Mouse (Mus musculus): Measurements from ENCODE around the gene Tmed4. TPM values are rescaled to one million over a fixed set of nuclear protein-coding genes. Genes with fewer than 3 reads are reported as not detected.
"Not testable (repeated sequence)": the region's sequence is repeated elsewhere in the genome, so short reads cannot be mapped to it uniquely, and the experiment has no call there.

Tmed4 gene
- polyA plus RNA-seq, 1 experiment from 2014 or later, result 90.6 TPM

- Histone ChIP-seq H3K4me3 (ENCODE audit: control insufficient read depth in 1 of 2, insufficient read depth in 1 of 2, low read depth in 1 of 2, low read length in 2 of 2) (peak overlapping the region; percentile 66 to 90), H3K9me3 (ENCODE audit: control insufficient read depth, low read length) (no peaks in the 10 kb centered on the region), H3K4me2 (ENCODE audit: low read length) (peak overlapping the region; percentile 96), H3K27me3 (ENCODE audit: control insufficient read depth, insufficient read depth, low read length) (no peaks in the 10 kb centered on the region), H3K9ac (ENCODE audit: low read length) (peak overlapping the region; percentile 95), H3K4me1 (ENCODE audit: control insufficient read depth in 2 of 2, insufficient read depth in 2 of 2, low read length in 2 of 2) (peaks cover 7 to 18% of the 10 kb centered on the region in 2 experiments), H3K36me3 (ENCODE audit: control insufficient read depth, insufficient read depth, low read length) (peaks cover 34% of the 10 kb centered on the region), H3K27ac (replicated peaks in 1 of 2; ENCODE audit: control insufficient read depth in 1 of 2, insufficient read depth in 1 of 2, low read depth in 2 of 2, low read length in 2 of 2) (no peak overlapping the region)
- ATAC-seq (ENCODE audit: insufficient number of reproducible peaks, insufficient read depth, low FRiP score, low read depth), result no peak
- 55% methylated on average over 11 of the region's 11 CpGs for WGBS
Measured at GRCm38 (mm10) chr11:6273607-6274006, 1.1 kb downstream of the Tmed4 start.

- peaks cover 67% of the 10 kb centered on the region for H3K36me3 ChIP-seq (ENCODE audit: control insufficient read depth, insufficient read depth, low read length)
- peak; percentile 90 for ATAC-seq (ENCODE audit: insufficient number of reproducible peaks, insufficient read depth, low FRiP score, low read depth)
- peak within 1 kb of the TSS; percentile 92 to 99 for H3K27ac ChIP-seq (replicated peaks in 1 of 2; ENCODE audit: control insufficient read depth in 1 of 2, insufficient read depth in 1 of 2, low read depth in 2 of 2, low read length in 2 of 2)
- H3K4me3 ChIP-seq (ENCODE audit: control insufficient read depth in 1 of 2, insufficient read depth in 1 of 2, low read depth in 1 of 2, low read length in 2 of 2), result peak within 1 kb of the TSS; percentile 91 to 92
- H3K9ac ChIP-seq (ENCODE audit: low read length), result peak within 1 kb of the TSS; percentile 93
- no peaks in the 10 kb centered on the region for H3K27me3 ChIP-seq (ENCODE audit: control insufficient read depth, insufficient read depth, low read length)
- peak within 1 kb of the TSS; percentile 94 for H3K4me2 ChIP-seq (ENCODE audit: low read length)
- H3K4me1 ChIP-seq (ENCODE audit: control insufficient read depth in 2 of 2, insufficient read depth in 2 of 2, low read length in 2 of 2), result peaks cover 4 to 9% of the 10 kb centered on the region in 2 experiments; a peak in 3 of 4 replicates
- 2% methylated on average over 50 of the region's 50 CpGs for WGBS
- H3K9me3 ChIP-seq (ENCODE audit: control insufficient read depth, low read length), result no peaks in the 10 kb centered on the region
Measured at GRCm38 (mm10) chr11:6267320-6268254, 7.1 kb downstream of the Tmed4 start, which contains the start of gene Ddx56. Ddx56 (minus strand) TSS chr11:6267772.

- Histone ChIP-seq H3K27ac (replicated peaks in 1 of 2; ENCODE audit: control insufficient read depth in 1 of 2, insufficient read depth in 1 of 2, low read depth in 2 of 2, low read length in 2 of 2) (no peak overlapping the region), H3K9me3 (ENCODE audit: control insufficient read depth, low read length) (no peaks in the 10 kb centered on the region), H3K36me3 (ENCODE audit: control insufficient read depth, insufficient read depth, low read length) (peaks cover 67% of the 10 kb centered on the region), H3K4me3 (ENCODE audit: control insufficient read depth in 1 of 2, insufficient read depth in 1 of 2, low read depth in 1 of 2, low read length in 2 of 2) (peak overlapping the region; percentile 91 to 92), H3K9ac (ENCODE audit: low read length) (peak overlapping the region; percentile 93), H3K27me3 (ENCODE audit: control insufficient read depth, insufficient read depth, low read length) (no peaks in the 10 kb centered on the region), H3K4me1 (ENCODE audit: control insufficient read depth in 2 of 2, insufficient read depth in 2 of 2, low read length in 2 of 2) (peaks cover 4 to 9% of the 10 kb centered on the region in 2 experiments; a peak in 3 of 4 replicates), H3K4me2 (ENCODE audit: low read length) (peak overlapping the region; percentile 94)
- WGBS, result 64% methylated on average over 9 of the region's 9 CpGs
- no peak for ATAC-seq (ENCODE audit: insufficient number of reproducible peaks, insufficient read depth, low FRiP score, low read depth)
Measured at GRCm38 (mm10) chr11:6266621-6267020, 8.0 kb downstream of the Tmed4 start.

- no peak overlapping the region for H3K4me3 ChIP-seq (ENCODE audit: control insufficient read depth in 1 of 2, insufficient read depth in 1 of 2, low read depth in 1 of 2, low read length in 2 of 2)
- no peak for ATAC-seq (ENCODE audit: insufficient number of reproducible peaks, insufficient read depth, low FRiP score, low read depth)
- H3K4me1 ChIP-seq (ENCODE audit: control insufficient read depth in 2 of 2, insufficient read depth in 2 of 2, low read length in 2 of 2), result peaks cover under 1 to 4% of the 10 kb centered on the region in 2 experiments; a peak in 3 of 4 replicates
- H3K4me2 ChIP-seq (ENCODE audit: low read length), result no peak overlapping the region
- H3K27ac ChIP-seq (replicated peaks in 1 of 2; ENCODE audit: control insufficient read depth in 1 of 2, insufficient read depth in 1 of 2, low read depth in 2 of 2, low read length in 2 of 2), result no peak overlapping the region
- H3K36me3 ChIP-seq (ENCODE audit: control insufficient read depth, insufficient read depth, low read length), result peaks cover 91% of the 10 kb centered on the region
- WGBS, result 73% methylated on average over 10 of the region's 10 CpGs
- no peak overlapping the region for H3K9ac ChIP-seq (ENCODE audit: low read length)
- no peaks in the 10 kb centered on the region for H3K27me3 ChIP-seq (ENCODE audit: control insufficient read depth, insufficient read depth, low read length)
- no peaks in the 10 kb centered on the region for H3K9me3 ChIP-seq (ENCODE audit: control insufficient read depth, low read length)
Measured at GRCm38 (mm10) chr11:6261434-6262082, 13.1 kb downstream of the Tmed4 start.

GRCm38 (mm10) chr11:6259413-6259812 is 15.3 kb downstream of the Tmed4 start:
- no peaks in the 10 kb centered on the region for H3K4me1 ChIP-seq (ENCODE audit: control insufficient read depth in 2 of 2, insufficient read depth in 2 of 2, low read length in 2 of 2)
- no peaks in the 10 kb centered on the region for H3K27me3 ChIP-seq (ENCODE audit: control insufficient read depth, insufficient read depth, low read length)
- no peak overlapping the region for H3K4me3 ChIP-seq (ENCODE audit: control insufficient read depth in 1 of 2, insufficient read depth in 1 of 2, low read depth in 1 of 2, low read length in 2 of 2)
- ATAC-seq (ENCODE audit: insufficient number of reproducible peaks, insufficient read depth, low FRiP score, low read depth), result no peak
- WGBS, result 89% methylated on average over 7 of the region's 7 CpGs
- H3K9ac ChIP-seq (ENCODE audit: low read length), result no peak overlapping the region
- H3K9me3 ChIP-seq (ENCODE audit: control insufficient read depth, low read length), result no peaks in the 10 kb centered on the region
- H3K27ac ChIP-seq (replicated peaks in 1 of 2; ENCODE audit: control insufficient read depth in 1 of 2, insufficient read depth in 1 of 2, low read depth in 2 of 2, low read length in 2 of 2), result no peak overlapping the region
- H3K4me2 ChIP-seq (ENCODE audit: low read length), result no peak overlapping the region
- H3K36me3 ChIP-seq (ENCODE audit: control insufficient read depth, insufficient read depth, low read length), result peaks cover 71% of the 10 kb centered on the region

GRCm38 (mm10) chr11:6256490-6257072 is 18.1 kb downstream of the Tmed4 start:
- Histone ChIP-seq H3K36me3 (ENCODE audit: control insufficient read depth, insufficient read depth, low read length) (peaks cover 43% of the 10 kb centered on the region), H3K27me3 (ENCODE audit: control insufficient read depth, insufficient read depth, low read length) (no peaks in the 10 kb centered on the region), H3K9ac (ENCODE audit: low read length) (no peak overlapping the region), H3K4me3 (ENCODE audit: control insufficient read depth in 1 of 2, insufficient read depth in 1 of 2, low read depth in 1 of 2, low read length in 2 of 2) (no peak overlapping the region), H3K27ac (replicated peaks in 1 of 2; ENCODE audit: control insufficient read depth in 1 of 2, insufficient read depth in 1 of 2, low read depth in 2 of 2, low read length in 2 of 2) (no peak overlapping the region), H3K4me1 (ENCODE audit: control insufficient read depth in 2 of 2, insufficient read depth in 2 of 2, low read length in 2 of 2) (no peaks in the 10 kb centered on the region), H3K4me2 (ENCODE audit: low read length) (no peak overlapping the region), H3K9me3 (ENCODE audit: control insufficient read depth, low read length) (no peaks in the 10 kb centered on the region)
- 75% methylated on average over 6 of the region's 6 CpGs for WGBS
- peak; percentile 20; the same call in 1 of the 2 replicates for ATAC-seq (ENCODE audit: insufficient number of reproducible peaks, insufficient read depth, low FRiP score, low read depth)

- H3K36me3 ChIP-seq (ENCODE audit: control insufficient read depth, insufficient read depth, low read length), result peaks cover 23% of the 10 kb centered on the region
- H3K4me2 ChIP-seq (ENCODE audit: low read length); H3K27me3 ChIP-seq (ENCODE audit: control insufficient read depth, insufficient read depth, low read length); H3K4me1 ChIP-seq (ENCODE audit: control insufficient read depth in 2 of 2, insufficient read depth in 2 of 2, low read length in 2 of 2); H3K4me3 ChIP-seq (ENCODE audit: control insufficient read depth in 1 of 2, insufficient read depth in 1 of 2, low read depth in 1 of 2, low read length in 2 of 2); ATAC-seq (ENCODE audit: insufficient number of reproducible peaks, insufficient read depth, low FRiP score, low read depth); H3K9me3 ChIP-seq (ENCODE audit: control insufficient read depth, low read length); H3K9ac ChIP-seq (ENCODE audit: low read length); H3K27ac ChIP-seq (replicated peaks in 1 of 2; ENCODE audit: control insufficient read depth in 1 of 2, insufficient read depth in 1 of 2, low read depth in 2 of 2, low read length in 2 of 2): not testable (repeated sequence)
- WGBS, result 85% methylated on average over 2 of the region's 2 CpGs
Measured at GRCm38 (mm10) chr11:6254602-6255001, 20.1 kb downstream of the Tmed4 start.
